Mouse (Mus musculus) megakaryocyte, embryonic 14.5 days (primary cell): Measurements from ENCODE around the gene Suds3.

Source experiments
- FLI1 ChIP-seq: IDR thresholded peaks from 2 replicates; pipeline ENCODE4 v1.6.1; 2012; ENCODE audit warnings: low read length, inconsistent platforms, mixed read lengths
- GATA1 ChIP-seq: IDR thresholded peaks from 3 replicates; pipeline ENCODE4 v1.6.1; 2012; ENCODE audit warnings: mixed read lengths, low read length, inconsistent platforms, borderline replicate concordance

DNA sequence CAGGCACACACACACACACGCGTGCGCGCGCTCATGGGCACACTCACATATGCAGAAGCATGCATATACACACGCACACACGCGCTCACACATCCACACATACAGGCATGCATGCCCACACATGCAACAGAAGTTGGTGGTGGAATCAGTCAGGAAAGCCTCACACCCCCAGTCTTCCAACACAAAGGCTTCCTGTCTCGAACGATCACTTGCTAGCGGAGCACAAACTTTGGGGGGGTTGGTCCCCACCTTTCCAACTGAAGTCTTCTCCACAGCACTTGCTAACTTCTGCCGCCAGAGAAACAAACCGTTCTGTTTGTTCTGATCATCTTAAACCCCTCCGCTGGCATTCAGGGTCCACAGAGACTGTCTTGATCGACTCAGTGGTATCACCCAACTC is 14.8 kb upstream of the Suds3 start:
- TF ChIP-seq GATA1: no peak
- TF ChIP-seq FLI1: no peak
